Mouse (Mus musculus) midbrain, embryonic 16.5 days (tissue): ENCODE data around the gene Acvr1. TPM values are rescaled to one million over a fixed set of nuclear protein-coding genes. Genes with fewer than 3 reads are reported as not detected.

Experiments
- ATAC-seq: fragments of 200-750 bp; cut with Nextera tagmentation; 2 replicates; pipeline ENCODE4 v1.8.0; 2017; ENCODE audit warnings: moderate TSS enrichment
- H3K27ac ChIP-seq: fragments of 300-500 bp; sonication (generic); 2 replicates; pipeline ENCODE4 v1.5.1; 2014; ENCODE audit warnings: mild to moderate bottlenecking, low read length, mixed read lengths
- H3K27me3 ChIP-seq: fragments of 300-500 bp; sonication (generic); 2 replicates; pipeline ENCODE4 v1.6.1; 2014; ENCODE audit warnings: low read depth, low read length, mixed read lengths; ENCODE audit not compliant: control insufficient read depth, insufficient read depth
- H3K36me3 ChIP-seq: fragments of 300-500 bp; sonication (generic); 2 replicates; pipeline ENCODE4 v1.6.1; 2014; ENCODE audit warnings: mild to moderate bottlenecking, low read length, moderate library complexity, mixed read lengths; ENCODE audit not compliant: control insufficient read depth, insufficient read depth
- H3K4me1 ChIP-seq: fragments of 300-500 bp; sonication (generic); 2 replicates; pipeline ENCODE4 v1.6.1; 2014; ENCODE audit warnings: mild to moderate bottlenecking, low read length, mixed read lengths; ENCODE audit not compliant: control insufficient read depth, insufficient read depth
- H3K4me2 ChIP-seq: fragments of 300-500 bp; sonication (generic); 2 replicates; pipeline ENCODE4 v1.6.1; 2014; ENCODE audit warnings: mild to moderate bottlenecking, low read length, mixed read lengths
- H3K4me3 ChIP-seq: fragments of 300-500 bp; sonication (generic); 2 replicates; pipeline ENCODE4 v1.5.1; 2014; ENCODE audit warnings: low read depth, mild to moderate bottlenecking, low read length, moderate library complexity, mixed read lengths
- H3K9ac ChIP-seq: fragments of 300-500 bp; sonication (generic); 2 replicates; pipeline ENCODE4 v1.6.1; 2014; ENCODE audit warnings: low read depth, low read length, mixed read lengths
- H3K9me3 ChIP-seq: fragments of 300-500 bp; sonication (generic); replicated peaks from 2 replicates; pipeline ENCODE4 v1.6.1; 2014; ENCODE audit warnings: mild to moderate bottlenecking, low read length, mixed read lengths; ENCODE audit not compliant: control insufficient read depth, poor library complexity, severe bottlenecking
- WGBS: fragments of 180-500 bp; shearing (Covaris S2); extraction: QIAGEN DNeasy Blood & Tissue Kit; methylation state at CpG from one replicate; pipeline ENCODE4 v1.1.7; 2014; 5-methylcytosine and 5-hydroxymethylcytosine counted together
- polyA plus RNA-seq: library from polyadenylated mRNA; unstranded; fragments of >200 nt; fragmentation: Nextera tagmentation; extraction: Ambion mirVana; gene quantifications from 2 replicates; pipeline ENCODE4 v1.2.1, GENCODE M21; 2015

The Acvr1 gene
- polyA plus RNA-seq, 1 experiment from 2014 or later = 4.4 TPM

GRCm38 (mm10) chr2:58548943-58549342 lies 18.0 kb downstream of the Acvr1 start:
- WGBS = 72% methylated on average over 7 of the region's 7 CpGs
- Histone ChIP-seq H3K9me3 (no peaks in the 10 kb centered on the region), H3K36me3 (no peaks in the 10 kb centered on the region), H3K27ac (no peak overlapping the region), H3K4me3 (no peak overlapping the region), H3K4me2 (no peak overlapping the region), H3K9ac (no peak overlapping the region), H3K4me1 (peaks cover 23% of the 10 kb centered on the region), H3K27me3 (no peaks in the 10 kb centered on the region)
- ATAC-seq = no peak

GRCm38 (mm10) chr2:58546264-58546663 lies 20.7 kb downstream of the Acvr1 start:
- 97% methylated on average over 7 of the region's 7 CpGs for WGBS
- no peak for ATAC-seq
- Histone ChIP-seq H3K4me2 (no peak overlapping the region), H3K4me3 (no peak overlapping the region), H3K27me3 (no peaks in the 10 kb centered on the region), H3K9me3 (no peaks in the 10 kb centered on the region), H3K4me1 (peaks cover 5% of the 10 kb centered on the region), H3K27ac (no peak overlapping the region), H3K36me3 (no peaks in the 10 kb centered on the region), H3K9ac (no peak overlapping the region)

- Histone ChIP-seq H3K4me1 (peaks cover 4% of the 10 kb centered on the region; the same call in 1 of the 2 replicates), H3K36me3 (no peaks in the 10 kb centered on the region), H3K4me3 (no peak overlapping the region), H3K27ac (no peak overlapping the region), H3K9me3 (no peaks in the 10 kb centered on the region), H3K27me3 (no peaks in the 10 kb centered on the region), H3K4me2 (no peak overlapping the region), H3K9ac (no peak overlapping the region)
- ATAC-seq = no peak
- WGBS = 95% methylated on average over 6 of the region's 6 CpGs
Observed at GRCm38 (mm10) chr2:58544368-58544767, 22.6 kb downstream of the Acvr1 start.

GRCm38 (mm10) chr2:58543252-58543651 lies 23.7 kb downstream of the Acvr1 start:
- H3K4me3 ChIP-seq = no peak overlapping the region
- no peaks in the 10 kb centered on the region for H3K36me3 ChIP-seq
- H3K4me1 ChIP-seq = peaks cover 4% of the 10 kb centered on the region; the same call in 1 of the 2 replicates
- no peak for ATAC-seq
- H3K9ac ChIP-seq = no peak overlapping the region
- H3K9me3 ChIP-seq = no peaks in the 10 kb centered on the region
- 94% methylated on average over 5 of the region's 5 CpGs for WGBS
- H3K27ac ChIP-seq = no peak overlapping the region
- H3K4me2 ChIP-seq = no peak overlapping the region
- H3K27me3 ChIP-seq = no peaks in the 10 kb centered on the region

GRCm38 (mm10) chr2:58538196-58538595 lies 28.8 kb downstream of the Acvr1 start:
- no peak overlapping the region for H3K4me2 ChIP-seq
- 70% methylated on average over 6 of the region's 6 CpGs for WGBS
- H3K27me3 ChIP-seq = no peaks in the 10 kb centered on the region
- H3K4me3 ChIP-seq = no peak overlapping the region
- no peaks in the 10 kb centered on the region for H3K9me3 ChIP-seq
- H3K36me3 ChIP-seq = no peaks in the 10 kb centered on the region
- no peak for ATAC-seq
- no peak overlapping the region for H3K27ac ChIP-seq
- H3K9ac ChIP-seq = no peak overlapping the region
- peaks cover 18% of the 10 kb centered on the region for H3K4me1 ChIP-seq

GRCm38 (mm10) chr2:58536796-58537195 lies 30.2 kb downstream of the Acvr1 start:
- no peak overlapping the region for H3K27ac ChIP-seq
- H3K4me3 ChIP-seq = no peak overlapping the region
- ATAC-seq = no peak
- H3K9ac ChIP-seq = no peak overlapping the region
- no peak overlapping the region for H3K4me2 ChIP-seq
- 90% methylated on average over 3 of the region's 3 CpGs for WGBS
- peaks cover 28% of the 10 kb centered on the region for H3K4me1 ChIP-seq
- no peaks in the 10 kb centered on the region for H3K27me3 ChIP-seq
- no peaks in the 10 kb centered on the region for H3K9me3 ChIP-seq
- H3K36me3 ChIP-seq = no peaks in the 10 kb centered on the region

- ATAC-seq = no peak
- H3K4me2 ChIP-seq = no peak overlapping the region
- H3K9me3 ChIP-seq = no peaks in the 10 kb centered on the region
- H3K36me3 ChIP-seq = no peaks in the 10 kb centered on the region
- H3K4me1 ChIP-seq = peaks cover 27% of the 10 kb centered on the region
- H3K4me3 ChIP-seq = no peak overlapping the region
- H3K9ac ChIP-seq = no peak overlapping the region
- no peak overlapping the region for H3K27ac ChIP-seq
- no peaks in the 10 kb centered on the region for H3K27me3 ChIP-seq
- WGBS = 85% methylated on average over 8 of the region's 8 CpGs
Observed at GRCm38 (mm10) chr2:58535233-58535632, 31.7 kb downstream of the Acvr1 start.

- H3K27ac ChIP-seq = no peak overlapping the region
Observed at GRCm38 (mm10) chr2:58534379-58534778, 32.6 kb downstream of the Acvr1 start.

GRCm38 (mm10) chr2:58533521-58534001 lies 33.4 kb downstream of the Acvr1 start:
- Histone ChIP-seq H3K4me3 (no peak overlapping the region), H3K27me3 (no peaks in the 10 kb centered on the region), H3K27ac (peak overlapping the region; percentile 47), H3K4me1 (peaks cover 37% of the 10 kb centered on the region), H3K9me3 (no peaks in the 10 kb centered on the region), H3K36me3 (no peaks in the 10 kb centered on the region), H3K4me2 (no peak overlapping the region), H3K9ac (no peak overlapping the region)
- ATAC-seq = peak; percentile 14; the same call in 1 of the 2 replicates
- 15% methylated on average over 7 of the region's 7 CpGs for WGBS

More at GRCm38 (mm10) chr2:58534379-58534778, 32.6 kb downstream of the Acvr1 start:
- Histone ChIP-seq H3K4me1 (peaks cover 35% of the 10 kb centered on the region), H3K36me3 (no peaks in the 10 kb centered on the region), H3K4me2 (no peak overlapping the region), H3K9me3 (no peaks in the 10 kb centered on the region), H3K27me3 (no peaks in the 10 kb centered on the region), H3K9ac (no peak overlapping the region), H3K4me3 (no peak overlapping the region)
- WGBS = 64% methylated on average over 4 of the region's 4 CpGs
- ATAC-seq = no peak
